Mouse (Mus musculus) CH12.LX (cell line): Measurements from ENCODE around the gene Camkk1. TPM values are rescaled to one million over a fixed set of nuclear protein-coding genes. Genes with fewer than 3 reads are reported as not detected.

Source experiments
- DNase-seq: peaks from one replicate; pipeline ENCODE4 v3.0.0-alpha.2; 2013; ENCODE audit errors: extremely low read depth
- H3K27ac ChIP-seq: 2 replicates; pipeline ENCODE4 v1.5.1; 2012; ENCODE audit warnings: low read depth, mild to moderate bottlenecking, control low read depth, moderate library complexity; ENCODE audit not compliant: insufficient read depth
- H3K27me3 ChIP-seq: replicated peaks from 2 replicates; pipeline ENCODE3; 2012; ENCODE audit warnings: inconsistent platforms
- H3K36me3 ChIP-seq, 2 experiments: replicated peaks in 1 of 2; 2 replicates each; pipeline versions ENCODE3 to v1.6.1; 2012; ENCODE audit warnings: inconsistent platforms in 1 of 2, low read length in 1 of 2, mild to moderate bottlenecking in 1 of 2, mixed read lengths in 1 of 2, moderate library complexity in 1 of 2; ENCODE audit not compliant: control insufficient read depth in 1 of 2, insufficient read depth in 1 of 2
- H3K4me1 ChIP-seq, 2 experiments: 2 replicates each; pipeline ENCODE4 v1.6.1; 2012; ENCODE audit warnings: inconsistent platforms in 1 of 2, moderate library complexity in 1 of 2; ENCODE audit not compliant: insufficient read depth in 2 of 2, control insufficient read depth in 1 of 2
- H3K4me2 ChIP-seq: 2 replicates; pipeline ENCODE4 v1.6.1; 2012; ENCODE audit warnings: low read depth, mild to moderate bottlenecking, control low read depth; ENCODE audit not compliant: poor library complexity, insufficient read depth, severe bottlenecking
- H3K4me3 ChIP-seq, 3 experiments: fragments of 150-350 bp in 1 of 3; sonication (generic) in 1 of 3; replicated peaks in 1 of 3; 2 replicates each; pipeline versions ENCODE3 to v1.5.1; 2011 to 2012; ENCODE audit warnings: low read depth in 2 of 3, low read length in 2 of 3, mild to moderate bottlenecking in 2 of 3, moderate library complexity in 2 of 3, control low read depth in 1 of 3, improper control_type of control experiment in 1 of 3, inconsistent platforms in 1 of 3, mixed read lengths in 1 of 3; ENCODE audit not compliant: poor library complexity in 1 of 3
- H3K79me2 ChIP-seq: replicated peaks from 2 replicates; pipeline ENCODE4 v1.6.1; 2012; ENCODE audit warnings: mild to moderate bottlenecking, moderate library complexity; ENCODE audit not compliant: control insufficient read depth, poor library complexity, insufficient read depth, severe bottlenecking; ENCODE audit errors: extremely low read depth
- H3K9ac ChIP-seq: 2 replicates; pipeline ENCODE4 v1.6.1; 2012; ENCODE audit warnings: low read depth, mild to moderate bottlenecking, control low read depth, moderate library complexity; ENCODE audit not compliant: insufficient read depth
- H3K9me3 ChIP-seq: replicated peaks from 2 replicates; pipeline ENCODE3; 2012; ENCODE audit warnings: low read length, inconsistent platforms, mixed read lengths
- BHLHE40 ChIP-seq: IDR thresholded peaks from 2 replicates; pipeline ENCODE4 v1.6.1; 2011; ENCODE audit warnings: mild to moderate bottlenecking, low read depth, low read length, improper control_type of control experiment
- CHD1 ChIP-seq: IDR thresholded peaks from 2 replicates; pipeline ENCODE4 v1.6.1; 2012; ENCODE audit warnings: low read depth, low read length, improper control_type of control experiment, inconsistent platforms
- CHD2 ChIP-seq: IDR thresholded peaks from 2 replicates; pipeline ENCODE4 v1.6.1; 2011; ENCODE audit warnings: low read length, improper control_type of control experiment
- E2F4 ChIP-seq: IDR thresholded peaks from 2 replicates; pipeline ENCODE4 v1.6.1; 2011; ENCODE audit warnings: low read depth, low read length, improper control_type of control experiment; ENCODE audit not compliant: insufficient replicate concordance
- EP300 ChIP-seq: IDR thresholded peaks from 2 replicates; pipeline ENCODE4 v1.6.1; 2011; ENCODE audit warnings: low read length, improper control_type of control experiment
- GABPA ChIP-seq: IDR thresholded peaks from 2 replicates; pipeline ENCODE4 v1.6.1; 2012; ENCODE audit warnings: low read depth, low read length, improper control_type of control experiment, inconsistent platforms; ENCODE audit not compliant: insufficient replicate concordance
- HCFC1 ChIP-seq: IDR thresholded peaks from 2 replicates; pipeline ENCODE4 v1.6.1; 2012; ENCODE audit warnings: low read depth, mild to moderate bottlenecking, inconsistent platforms, low read length, improper control_type of control experiment
- IRF4 ChIP-seq: IDR thresholded peaks from 2 replicates; pipeline ENCODE4 v1.6.1; 2014; ENCODE audit warnings: low read depth, mild to moderate bottlenecking, inconsistent platforms, low read length, improper control_type of control experiment
- JUN ChIP-seq: IDR thresholded peaks from 2 replicates; pipeline ENCODE4 v1.6.1; 2011; ENCODE audit warnings: low read depth, mild to moderate bottlenecking, low read length, improper control_type of control experiment, moderate library complexity; ENCODE audit not compliant: insufficient read depth
- MAFK ChIP-seq: IDR thresholded peaks from 2 replicates; pipeline ENCODE4 v1.6.1; 2011; ENCODE audit warnings: low read length, improper control_type of control experiment; ENCODE audit not compliant: insufficient replicate concordance
- MAX ChIP-seq: IDR thresholded peaks from 2 replicates; pipeline ENCODE4 v1.6.1; 2011; ENCODE audit warnings: low read length, improper control_type of control experiment
- MEF2A ChIP-seq: IDR thresholded peaks from 2 replicates; pipeline ENCODE4 v1.6.1; 2014; ENCODE audit warnings: low read depth, mild to moderate bottlenecking, inconsistent platforms, low read length, improper control_type of control experiment, borderline replicate concordance
- MXI1 ChIP-seq: IDR thresholded peaks from 2 replicates; pipeline ENCODE4 v1.6.1; 2011; ENCODE audit warnings: mild to moderate bottlenecking, low read depth, low read length, improper control_type of control experiment
- MYC ChIP-seq: IDR thresholded peaks from 2 replicates; pipeline ENCODE4 v1.6.1; 2011; ENCODE audit warnings: low read depth, mild to moderate bottlenecking, improper control_type of control experiment, low read length
- NELFE ChIP-seq: IDR thresholded peaks from 2 replicates; pipeline ENCODE4 v1.6.1; 2011; ENCODE audit warnings: low read depth, low read length, improper control_type of control experiment
- NRF1 ChIP-seq: IDR thresholded peaks from 2 replicates; pipeline ENCODE4 v1.6.1; 2014; ENCODE audit warnings: low read depth, mild to moderate bottlenecking, inconsistent platforms, low read length, improper control_type of control experiment, moderate library complexity
- PAX5 ChIP-seq: IDR thresholded peaks from 2 replicates; pipeline ENCODE4 v1.6.1; 2012; ENCODE audit warnings: low read length, inconsistent platforms, mixed read lengths
- POLR2A ChIP-seq: IDR thresholded peaks from 2 replicates; pipeline ENCODE4 v1.6.1; 2011; ENCODE audit warnings: low read depth, mild to moderate bottlenecking, improper control_type of control experiment, low read length
- POLR2AphosphoS2 ChIP-seq: IDR thresholded peaks from 2 replicates; pipeline ENCODE4 v1.6.1; 2011; ENCODE audit warnings: low read depth, low read length, improper control_type of control experiment
- RAD21 ChIP-seq: IDR thresholded peaks from 2 replicates; pipeline ENCODE4 v1.6.1; 2011; ENCODE audit warnings: low read depth, mild to moderate bottlenecking, low read length, improper control_type of control experiment, moderate library complexity
- RCOR1 ChIP-seq: conservative IDR thresholded peaks from 2 replicates; pipeline ENCODE4 v1.6.1; 2012; ENCODE audit warnings: low read depth, mild to moderate bottlenecking, inconsistent platforms, low read length, improper control_type of control experiment
- SIN3A ChIP-seq: IDR thresholded peaks from 2 replicates; pipeline ENCODE4 v1.6.1; 2012; ENCODE audit warnings: low read length, improper control_type of control experiment, inconsistent platforms
- TBP ChIP-seq: conservative IDR thresholded peaks from 2 replicates; pipeline ENCODE4 v1.6.1; 2011; ENCODE audit warnings: low read depth, low read length, improper control_type of control experiment
- TCF12 ChIP-seq: IDR thresholded peaks from 2 replicates; pipeline ENCODE4 v1.6.1; 2014; ENCODE audit warnings: low read depth, mild to moderate bottlenecking, inconsistent platforms, low read length, improper control_type of control experiment
- UBTF ChIP-seq: IDR thresholded peaks from 2 replicates; pipeline ENCODE4 v1.6.1; 2012; ENCODE audit warnings: low read depth, mild to moderate bottlenecking, inconsistent platforms, low read length, improper control_type of control experiment, moderate library complexity
- USF1 ChIP-seq: IDR thresholded peaks from 2 replicates; pipeline ENCODE4 v1.6.1; 2014; ENCODE audit warnings: low read depth, mild to moderate bottlenecking, inconsistent platforms, low read length, improper control_type of control experiment
- USF2 ChIP-seq: conservative IDR thresholded peaks from 2 replicates; pipeline ENCODE4 v1.6.1; 2011; ENCODE audit warnings: low read depth, low read length, improper control_type of control experiment
- ZC3H11A ChIP-seq: IDR thresholded peaks from 2 replicates; pipeline ENCODE4 v1.6.1; 2012; ENCODE audit warnings: low read depth, mild to moderate bottlenecking, inconsistent platforms, low read length, improper control_type of control experiment
- ZKSCAN1 ChIP-seq: IDR thresholded peaks from 2 replicates; pipeline ENCODE4 v1.6.1; 2012; ENCODE audit warnings: low read depth, inconsistent platforms, low read length, improper control_type of control experiment, borderline replicate concordance
- ZNF384 ChIP-seq: IDR thresholded peaks from 2 replicates; pipeline ENCODE4 v1.6.1; 2012; ENCODE audit warnings: low read depth, low read length, improper control_type of control experiment, inconsistent platforms
- dilution Hi-C: fragments of 300-500 bp; cut with MboI; formaldehyde crosslinking; loops from 2 replicates; pipeline ENCODE4 v1.14.3; 2020; ENCODE audit warnings: low sequenced_read_pairs; ENCODE audit not compliant: extremely low pct_unique_long_range_greater_than_20kb, extremely low pct_ligation_motif_present
- in situ Hi-C: fragments of 300-500 bp; cut with MboI; formaldehyde crosslinking; loops from 3 replicates; pipeline ENCODE4 v1.14.3; 2019; ENCODE audit warnings: low sequenced_read_pairs, low pct_ligation_motif_present, low pct_unique_long_range_greater_than_20kb, mixed read lengths
- polyA plus RNA-seq: library from polyadenylated mRNA; unstranded; fragments of >175 nt; gene quantifications from 2 replicates; pipeline ENCODE4 v1.2.1, GENCODE M21; 2012; ENCODE audit warnings: low read depth; ENCODE audit not compliant: insufficient read length
- total RNA-seq, 2 experiments: library from RNA; depleted of rRNA; stranded (reverse); fragments of 300-350 nt in 1 of 2; fragments of >200 nt in 1 of 2; gene quantifications; 2 replicates each; pipeline ENCODE4 v1.2.3; 2012 to 2014

Camkk1 gene
- total and polyA plus RNA-seq, 3 experiments = 5.0 to 9.1 (median 5.1) TPM

GRCm38 (mm10) chr11:73036077-73036476 lies 17.3 kb downstream of the Camkk1 start:
- no peak overlapping the region for H3K4me2 ChIP-seq
- TF ChIP-seq NELFE = no peak
- TF ChIP-seq E2F4 = no peak
- TF ChIP-seq RCOR1 = no peak
- TF ChIP-seq MEF2A = no peak
- TF ChIP-seq POLR2AphosphoS2 = no peak
- TF ChIP-seq MYC = no peak
- TF ChIP-seq ZNF384 = no peak
- TF ChIP-seq CHD1 = no peak
- no peak for TF ChIP-seq RAD21
- TF ChIP-seq HCFC1 = no peak
- no peak for TF ChIP-seq ZKSCAN1
- TF ChIP-seq GABPA = no peak
- TF ChIP-seq IRF4 = no peak
- in situ Hi-C loops = no loop called here
- no peaks in the 10 kb centered on the region for H3K27me3 ChIP-seq
- H3K79me2 ChIP-seq = no peaks in the 10 kb centered on the region
- H3K9me3 ChIP-seq = no peaks in the 10 kb centered on the region
- dilution Hi-C loops = no loop called here
- DNase-seq = no peak
- peaks cover 27 to 74% of the 10 kb centered on the region in 2 experiments for H3K36me3 ChIP-seq
- H3K4me3 ChIP-seq = no peak overlapping the region
- H3K9ac ChIP-seq = no peak overlapping the region
- peaks cover 26 to 39% of the 10 kb centered on the region in 2 experiments for H3K4me1 ChIP-seq
- H3K27ac ChIP-seq = no peak overlapping the region

- dilution Hi-C loops = no loop called here
- H3K36me3 ChIP-seq = peaks cover 21 to 71% of the 10 kb centered on the region in 2 experiments
- H3K4me2 ChIP-seq = 0 out of 2 replicates have a peak overlapping the region, but pooled peaks have one; percentile 3
- no peaks in the 10 kb centered on the region for H3K27me3 ChIP-seq
- peak overlapping the region; percentile 42; the same call in 1 of the 2 replicates for H3K27ac ChIP-seq
- H3K4me3 ChIP-seq = peak overlapping the region in 1 of 3 experiments; percentile 10
- H3K9me3 ChIP-seq = no peaks in the 10 kb centered on the region
- peaks cover 26 to 39% of the 10 kb centered on the region in 2 experiments for H3K4me1 ChIP-seq
- H3K79me2 ChIP-seq = no peaks in the 10 kb centered on the region
- H3K9ac ChIP-seq = no peak overlapping the region
- in situ Hi-C loops = no loop called here
- peak; percentile 86 for DNase-seq
- TF ChIP-seq SIN3A (no peak; the same call in 1 of the 2 replicates), TBP (peak; percentile 91), NELFE (no peak), USF1 (no peak), E2F4 (no peak), HCFC1 (peak; percentile 42; the same call in 1 of the 2 replicates), UBTF (peak; percentile 94), NRF1 (peak; percentile 29; the same call in 1 of the 2 replicates), PAX5 (no peak), POLR2A (no peak), IRF4 (peak; percentile 81), GABPA (no peak), ZC3H11A (no peak), MAFK (0 out of 2 replicates have a peak, but pooled peaks have one; percentile 29), CHD2 (peak; percentile 71; the same call in 1 of the 2 replicates), ZNF384 (no peak), ZKSCAN1 (no peak), POLR2AphosphoS2 (no peak), JUN (no peak; the same call in 1 of the 2 replicates), BHLHE40 (peak; percentile 66), CHD1 (no peak), MXI1 (peak; percentile 57), TCF12 (peak; percentile 88), MYC (no peak), MAX (peak; percentile 66), RCOR1 (peak; percentile 81; the same call in 1 of the 2 replicates), EP300 (peak; percentile 77), USF2 (no peak), MEF2A (peak; percentile 65; the same call in 1 of the 2 replicates)
These were observed 18.1 kb downstream of the Camkk1 start for GRCm38 (mm10) chr11:73036889-73037288.
